Mouse (Mus musculus) ES-Bruce4 (cell line): ENCODE data around the gene Lurap1l. TPM values are rescaled to one million over a fixed set of nuclear protein-coding genes. Genes with fewer than 3 reads are reported as not detected.

ENCODE experiments used
- H3K27ac ChIP-seq: 2 replicates; pipeline ENCODE4 v1.5.1; 2012; ENCODE audit warnings: low read length, inconsistent platforms; ENCODE audit not compliant: insufficient read depth
- H3K27me3 ChIP-seq: 2 replicates; pipeline ENCODE4 v1.6.1; 2012; ENCODE audit warnings: mild to moderate bottlenecking, low read length, inconsistent platforms; ENCODE audit not compliant: control insufficient read depth, poor library complexity, insufficient read depth, severe bottlenecking
- H3K36me3 ChIP-seq: 2 replicates; pipeline ENCODE4 v1.6.1; 2012; ENCODE audit warnings: inconsistent platforms, mild to moderate bottlenecking, low read length, moderate library complexity; ENCODE audit not compliant: control insufficient read depth, poor library complexity, insufficient read depth, severe bottlenecking
- H3K4me1 ChIP-seq: one replicate; pipeline ENCODE4 v1.8.1; 2011; ENCODE audit warnings: low read length; ENCODE audit not compliant: control insufficient read depth, insufficient read depth
- H3K4me3 ChIP-seq: 2 replicates; pipeline ENCODE4 v1.5.1; 2011; ENCODE audit warnings: low read depth, mild to moderate bottlenecking, low read length
- H3K9ac ChIP-seq: 2 replicates; pipeline ENCODE4 v1.6.1; 2012; ENCODE audit warnings: low read depth, mild to moderate bottlenecking, inconsistent platforms; ENCODE audit not compliant: poor library complexity, severe bottlenecking
- H3K9me3 ChIP-seq: replicated peaks from 2 replicates; pipeline ENCODE4 v1.6.1; 2012; ENCODE audit warnings: mild to moderate bottlenecking, low read length, inconsistent platforms; ENCODE audit not compliant: control insufficient read depth, poor library complexity, insufficient read depth, severe bottlenecking
- CTCF ChIP-seq: IDR thresholded peaks from one replicate; pipeline ENCODE4 v1.8.1; 2011; ENCODE audit warnings: low read depth, low read length
- EP300 ChIP-seq: IDR thresholded peaks from 2 replicates; pipeline ENCODE4 v1.6.1; 2011; ENCODE audit warnings: low read depth, low read length; ENCODE audit not compliant: insufficient read depth
- POLR2A ChIP-seq: IDR thresholded peaks from one replicate; pipeline ENCODE4 v1.8.1; 2011; ENCODE audit warnings: low read length; ENCODE audit not compliant: insufficient read depth
- polyA plus RNA-seq: library from polyadenylated mRNA; stranded (reverse); fragments of >200 nt; gene quantifications from 2 replicates; pipeline ENCODE4 v1.2.4, GENCODE M21; 2011; ENCODE audit warnings: low read depth; ENCODE audit not compliant: missing spikeins, insufficient read depth, insufficient read length

The Lurap1l gene
- polyA plus RNA-seq, 1 experiment: 3.1 TPM

- Histone ChIP-seq H3K36me3 (no peaks in the 10 kb centered on the region), H3K9me3 (no peaks in the 10 kb centered on the region), H3K4me1 (no peaks in the 10 kb centered on the region), H3K9ac (no peak overlapping the region), H3K27ac (no peak overlapping the region), H3K4me3 (no peak overlapping the region), H3K27me3 (no peaks in the 10 kb centered on the region; the same call in 1 of the 2 replicates)
- no peak for TF ChIP-seq EP300
- TF ChIP-seq POLR2A: no peak
- TF ChIP-seq CTCF: no peak
Measured at GRCm38 (mm10) chr4:80952653-80953052, 42.2 kb downstream of the Lurap1l start.

DNA sequence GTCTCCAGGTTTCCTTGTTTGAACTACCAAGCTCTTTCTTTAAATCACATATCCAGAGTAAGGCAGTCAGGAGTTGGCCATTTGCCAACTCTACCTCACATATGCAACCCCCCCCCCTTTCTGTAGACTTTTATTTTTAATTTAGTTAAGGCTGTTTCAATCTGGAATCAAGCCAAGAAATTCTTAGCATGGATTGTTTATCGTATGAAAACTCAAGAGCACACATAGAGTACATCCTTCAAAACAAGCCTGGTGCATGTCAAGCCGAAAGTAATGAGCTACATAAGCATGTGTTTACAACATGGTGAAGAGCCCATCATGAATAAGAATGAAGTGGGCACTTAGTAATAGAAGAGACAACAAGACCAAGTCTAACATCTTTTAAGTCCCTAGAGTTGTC lies 45.5 kb downstream of the Lurap1l start:
- Histone ChIP-seq H3K9ac (no peak overlapping the region), H3K4me1 (no peaks in the 10 kb centered on the region), H3K4me3 (no peak overlapping the region), H3K36me3 (no peaks in the 10 kb centered on the region), H3K27ac (no peak overlapping the region), H3K9me3 (no peaks in the 10 kb centered on the region), H3K27me3 (no peaks in the 10 kb centered on the region; the same call in 1 of the 2 replicates)
- TF ChIP-seq POLR2A (no peak), EP300 (no peak), CTCF (no peak)

- Histone ChIP-seq H3K4me3 (peak overlapping the region; percentile 55), H3K36me3 (no peaks in the 10 kb centered on the region), H3K4me1 (no peaks in the 10 kb centered on the region), H3K27ac (no peak overlapping the region), H3K27me3 (no peaks in the 10 kb centered on the region), H3K9ac (no peak overlapping the region), H3K9me3 (peaks cover 3% of the 10 kb centered on the region; the same call in 1 of the 2 replicates)
- TF ChIP-seq POLR2A: no peak
- no peak for TF ChIP-seq EP300
- TF ChIP-seq CTCF: no peak
Measured at GRCm38 (mm10) chr4:80967526-80967925, 57.1 kb downstream of the Lurap1l start.

GRCm38 (mm10) chr4:80971846-80972245 lies 61.4 kb downstream of the Lurap1l start:
- Histone ChIP-seq H3K27me3 (no peaks in the 10 kb centered on the region), H3K4me3 (no peak overlapping the region), H3K9me3 (peaks cover 3% of the 10 kb centered on the region; the same call in 1 of the 2 replicates), H3K9ac (no peak overlapping the region), H3K27ac (no peak overlapping the region), H3K4me1 (no peaks in the 10 kb centered on the region), H3K36me3 (no peaks in the 10 kb centered on the region)
- TF ChIP-seq POLR2A: no peak

DNA sequence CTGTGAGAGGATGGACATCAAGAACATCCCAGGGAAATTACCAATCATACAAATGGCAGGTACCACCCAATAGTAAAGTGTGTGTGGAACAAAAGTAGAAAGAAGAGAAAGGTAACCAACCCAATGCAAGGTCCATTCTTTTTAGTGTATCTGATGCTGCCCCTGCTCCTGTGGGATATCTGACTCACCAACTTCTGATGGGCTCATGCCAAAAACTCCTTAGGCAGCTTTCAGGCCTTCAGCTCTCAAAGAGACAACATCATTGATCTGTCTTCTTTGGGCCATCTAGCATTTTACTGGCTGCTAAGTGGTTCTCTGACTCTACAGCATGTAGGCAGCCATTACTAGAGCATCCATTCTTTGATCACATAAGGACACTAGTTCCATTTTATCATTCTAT lies 63.5 kb downstream of the Lurap1l start:
- no peak for TF ChIP-seq EP300
- Histone ChIP-seq H3K36me3 (no peaks in the 10 kb centered on the region), H3K27ac (no peak overlapping the region), H3K9ac (no peak overlapping the region), H3K4me3 (no peak overlapping the region), H3K9me3 (no peaks in the 10 kb centered on the region), H3K27me3 (no peaks in the 10 kb centered on the region), H3K4me1 (no peaks in the 10 kb centered on the region)

- Histone ChIP-seq H3K9me3 (no peaks in the 10 kb centered on the region), H3K36me3 (no peaks in the 10 kb centered on the region), H3K4me3 (no peak overlapping the region), H3K27ac (no peak overlapping the region), H3K4me1 (no peaks in the 10 kb centered on the region), H3K27me3 (no peaks in the 10 kb centered on the region), H3K9ac (no peak overlapping the region)
- TF ChIP-seq POLR2A (no peak), EP300 (no peak), CTCF (no peak)
Measured at GRCm38 (mm10) chr4:80990819-80991218, 80.4 kb downstream of the Lurap1l start.

GRCm38 (mm10) chr4:81003528-81003927 lies 93.1 kb downstream of the Lurap1l start:
- Histone ChIP-seq H3K27ac (no peak overlapping the region), H3K4me1 (no peaks in the 10 kb centered on the region), H3K9ac (no peak overlapping the region), H3K27me3 (no peaks in the 10 kb centered on the region), H3K36me3 (no peaks in the 10 kb centered on the region), H3K4me3 (no peak overlapping the region), H3K9me3 (0 out of 2 replicates have a peak, but pooled peaks cover 3% of the 10 kb centered on the region)
- no peak for TF ChIP-seq CTCF
- TF ChIP-seq POLR2A: no peak
- TF ChIP-seq EP300: no peak

Other genes with a start within 250 kb of the Lurap1l start
- gene Tyrp1, start 76.5 kb upstream of the Lurap1l start, polyA plus RNA-seq: not detected in 2 replicates